ENCODE assay signal across 13 mouse cellular contexts in the genomic region with DNA sequence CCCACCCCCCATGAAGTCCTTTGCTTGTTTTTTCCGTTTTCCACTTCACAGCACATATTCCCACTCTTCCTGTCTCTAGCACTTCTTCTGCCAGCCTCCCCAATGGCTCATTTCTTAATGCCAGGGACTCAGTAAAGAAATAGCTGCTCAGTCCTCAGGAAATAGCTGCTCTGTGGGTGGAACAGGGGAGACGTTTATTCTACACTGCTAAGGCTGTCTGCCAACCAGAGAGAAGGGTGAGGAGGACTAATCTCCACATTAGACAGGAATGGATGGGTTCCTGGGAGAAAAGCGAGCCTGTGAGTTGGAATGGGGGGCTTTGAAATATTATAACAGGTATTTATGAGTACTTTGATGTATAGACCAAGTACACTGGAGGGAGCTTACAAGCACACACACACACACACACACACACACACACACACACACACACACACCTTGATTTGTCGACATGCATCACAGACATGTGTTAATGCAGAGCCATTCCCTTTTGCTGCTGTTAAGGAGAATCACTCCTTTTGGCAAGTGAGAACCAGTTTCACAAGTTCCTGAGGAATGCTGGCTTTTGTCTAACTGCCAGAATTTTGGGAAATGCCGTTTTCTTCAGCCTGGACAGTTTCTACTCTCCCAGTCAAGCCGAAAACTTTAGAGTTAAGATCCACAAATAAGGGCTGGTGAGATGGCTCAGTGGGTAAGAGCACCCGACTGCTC. TPM values are rescaled to one million over a fixed set of nuclear protein-coding genes. Genes with fewer than 3 reads are reported as not detected.
A peak's percentile ranks its signal among the peaks of the same experiment; 100 is the strongest.
DNase-seq lines count a peak whose midpoint lies in the region; ATAC-seq and TF ChIP-seq lines count a peak whose summit lies in the region.
"Had no signal": no experiment of that assay in that cellular context is flagged by ENCODE, and none has a peak within 500 bp of the region (broad histone marks: within the 10 kb centered on the region; RNA-seq: fewer than 3 reads in every experiment).

No protein-coding gene starts in this region.

- no peak overlapping the region for H3K4me3 ChIP-seq in embryonic facial prominence, embryonic 14.5 days (ENCODE audit: low read depth, low read length)
- no peak overlapping the region for H3K4me3 ChIP-seq in thymus, adult 2 months (ENCODE audit: control insufficient read depth, insufficient read depth, low read length)

- H3K4me1 ChIP-seq in embryonic facial prominence, embryonic 14.5 days (ENCODE audit: control insufficient read depth, insufficient read depth, low read length), result no peaks in the 10 kb centered on the region
- no peaks in the 10 kb centered on the region; the same call in 1 of the 2 replicates for H3K4me1 ChIP-seq in thymus, adult 2 months (replicated peaks; ENCODE audit: control insufficient read depth, insufficient read depth, low read length)

- ATAC-seq in embryonic facial prominence, embryonic 14.5 days (ENCODE audit: low read depth), result peak; percentile 88

- H3K9me3 ChIP-seq in embryonic facial prominence, embryonic 14.5 days (ENCODE audit: control insufficient read depth, low read length), result peaks cover 6% of the 10 kb centered on the region; the same call in 1 of the 2 replicates

- no peak for TF ChIP-seq POLR2A in thymus, adult 2 months (IDR thresholded peaks at IDR 0.05; ENCODE audit: control insufficient read depth, extremely low read depth, insufficient read depth, low read length, poor library complexity)

- H3K9ac ChIP-seq in embryonic facial prominence, embryonic 14.5 days (ENCODE audit: low read depth, low read length), result no peak overlapping the region

- H3K27me3 ChIP-seq in embryonic facial prominence, embryonic 14.5 days (replicated peaks; ENCODE audit: control insufficient read depth, insufficient read depth, low read length), result no peaks in the 10 kb centered on the region
- no peaks in the 10 kb centered on the region for H3K27me3 ChIP-seq in thymus, adult 2 months (ENCODE audit: control insufficient read depth, insufficient read depth, low read length)

- 42% methylated on average over 7 of the region's 7 CpGs for WGBS in embryonic facial prominence, embryonic 14.5 days
- 75% methylated on average over 7 of the region's 7 CpGs for WGBS in thymus, adult 2 months

- intact Hi-C loops in heart, postnatal 14 days (cut with DNase I), result no loop called here

- H3K4me2 ChIP-seq in embryonic facial prominence, embryonic 14.5 days (ENCODE audit: low read depth, low read length), result no peak overlapping the region

- no peak for TF ChIP-seq CTCF in thymus, adult 2 months (IDR thresholded peaks at IDR 0.05; ENCODE audit: borderline replicate concordance, control insufficient read depth, extremely low read depth, insufficient read depth, low read length, poor library complexity)

- peak overlapping the region; percentile 61 for H3K27ac ChIP-seq in embryonic facial prominence, embryonic 14.5 days (replicated peaks; ENCODE audit: low read depth, low read length)
- H3K27ac ChIP-seq in thymus, adult 2 months (ENCODE audit: control insufficient read depth, insufficient read depth, low read length), result no peak overlapping the region

- H3K36me3 ChIP-seq in embryonic facial prominence, embryonic 14.5 days (ENCODE audit: control insufficient read depth, insufficient read depth, low read length), result no peaks in the 10 kb centered on the region
- H3K36me3 ChIP-seq in thymus, adult 2 months (ENCODE audit: control insufficient read depth, insufficient read depth, low read length), result no peaks in the 10 kb centered on the region

- peak; percentile 37 to 51 for DNase-seq in heart, adult 9 months (ENCODE audit: low spot score in 2 of 2)
- DNase-seq in heart, postnatal 14 days, result no peak
- peak; percentile 7 for DNase-seq in Muller cell, postnatal 12 days (ENCODE audit: inconsistent ontology term)
- peak; percentile 87 for DNase-seq in embryonic facial prominence, embryonic 14.5 days (ENCODE audit: low spot score)
- peak; percentile 66 for DNase-seq in lung, postnatal 10 days
- no peak for DNase-seq in neural tube, embryonic 10.5 days (ENCODE audit: extremely low spot score, low spot score)
- DNase-seq in layer of hippocampus, adult 9-11 months, result no peak
- DNase-seq in thymus, adult 2 months, result no peak
- DNase-seq: adrenal gland, adult 2 months; cerebellum, adult 11-12 months; kidney, adult 18-20 months; layer of hippocampus, postnatal 36 days had no signal

RNA-seq across cellular contexts. Expression of a gene that starts 9.9 kb away (rescaled TPM):
- 1 to 10 TPM; 3.1 to 5.8 TPM for total RNA-seq in heart, postnatal 14 days (2021)
- 32.5 and 48.4 TPM in 2 replicates for polyA plus RNA-seq in embryonic facial prominence, embryonic 14.5 days (2014; fragmentation: Nextera tagmentation; extraction: Ambion mirVana)
- 0.78 and 1.0 TPM in 2 replicates for polyA plus RNA-seq in thymus, adult 2 months (2012; rRNA removed)
- total RNA-seq: monocyte, adult 5-6 weeks had no signal

Comparison
In these comparisons a context has a peak if more than half of its experiments do, and no peak if none do; other contexts are left out.
1. DNase-seq: peak in heart, adult 9 months (2 of 2), Muller cell, postnatal 12 days (single experiment), embryonic facial prominence, embryonic 14.5 days (single experiment) and lung, postnatal 10 days (single experiment); none in heart, postnatal 14 days (0 of 2), neural tube, embryonic 10.5 days (single experiment), layer of hippocampus, adult 9-11 months (single experiment) and thymus, adult 2 months (single experiment).
2. RNA of a gene that starts 9.9 kb away (polyA plus RNA-seq): 32.5 to 48.4 TPM in embryonic facial prominence, embryonic 14.5 days; 0.78 to 1.0 TPM in thymus, adult 2 months; every median in the first group is over 10 times any median in the second.